Mouse (Mus musculus): ENCODE results near the gene Tmem115.

- TF ChIP-seq POLR2A (IDR thresholded peaks at IDR 0.05; ENCODE audit: insufficient read length, low read depth) (no peak), E2F4 (IDR thresholded peaks at IDR 0.05; ENCODE audit: insufficient read depth) (no peak), MAX (IDR thresholded peaks at IDR 0.05; ENCODE audit: low read depth) (no peak), USF1 (IDR thresholded peaks at IDR 0.05; ENCODE audit: low read depth) (no peak), REST (IDR thresholded peaks at IDR 0.05; ENCODE audit: insufficient read depth, insufficient read length) (no peak), POLR2AphosphoS2 (IDR thresholded peaks at IDR 0.05; ENCODE audit: insufficient read length, low read depth) (no peak), TCF12 (IDR thresholded peaks at IDR 0.05; ENCODE audit: insufficient read depth, poor library complexity, severe bottlenecking) (no peak)
Measured at GRCm38 (mm10) chr9:107570016-107570415, 36.3 kb downstream of the Tmem115 start.
